Mouse (Mus musculus): ENCODE data around the gene Nmt1.

DNA sequence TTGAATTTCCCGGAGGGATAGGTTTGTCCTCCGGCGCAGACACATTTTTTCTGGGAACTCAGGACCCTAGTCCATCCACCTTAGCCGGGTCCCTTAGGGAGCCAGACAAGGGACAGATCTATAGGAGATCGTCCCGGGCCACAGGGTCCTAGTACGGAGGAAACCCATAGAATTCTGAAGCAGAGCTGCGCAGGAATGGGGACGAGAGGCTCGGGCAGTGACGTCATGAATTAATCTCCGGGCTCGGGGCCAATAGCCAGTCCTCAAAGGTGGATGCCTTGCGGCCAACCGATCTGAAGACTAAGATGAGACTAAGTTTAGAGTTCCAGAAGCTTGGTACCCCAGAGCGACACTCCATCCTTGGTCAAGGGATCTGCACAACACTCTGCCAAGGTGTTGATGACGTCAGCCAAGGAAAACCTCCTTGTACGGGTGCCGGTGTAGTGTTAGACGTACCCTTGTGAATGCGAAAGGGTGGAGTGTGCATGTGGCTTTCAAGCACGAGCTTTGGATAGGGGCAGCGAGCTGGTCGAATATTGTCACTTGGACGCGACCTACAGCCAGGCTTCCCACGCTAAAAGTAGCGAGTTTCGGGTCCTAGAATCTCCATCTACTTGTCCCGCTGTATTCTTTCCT is 74.0 kb downstream of the Nmt1 start:
- no peak for TF ChIP-seq GATA1 (IDR thresholded peaks at IDR 0.05; ENCODE audit: borderline replicate concordance, low read length)
- TF ChIP-seq FLI1 (IDR thresholded peaks at IDR 0.05; ENCODE audit: low read length), result no peak
